Mouse (Mus musculus) midbrain, embryonic 13.5 days (tissue): ENCODE data around the gene Mllt3. TPM values are rescaled to one million over a fixed set of nuclear protein-coding genes. Genes with fewer than 3 reads are reported as not detected.
A peak's percentile ranks its signal among the peaks of the same experiment; 100 is the strongest.

Experiments
- ATAC-seq: fragments of 200-750 bp; cut with Nextera tagmentation; 2 replicates; pipeline ENCODE4 v1.8.0; 2017; ENCODE audit warnings: mild to moderate bottlenecking, moderate TSS enrichment, moderate library complexity
- H3K27ac ChIP-seq: fragments of 300-500 bp; sonication (generic); 2 replicates; pipeline ENCODE4 v1.5.1; 2015; ENCODE audit warnings: inconsistent platforms, mild to moderate bottlenecking, moderate library complexity
- H3K27me3 ChIP-seq: fragments of 300-500 bp; sonication (generic); 2 replicates; pipeline ENCODE4 v1.6.1; 2015; ENCODE audit warnings: mild to moderate bottlenecking, inconsistent platforms
- H3K36me3 ChIP-seq: fragments of 300-500 bp; sonication (generic); 2 replicates; pipeline ENCODE4 v1.6.1; 2015; ENCODE audit warnings: mild to moderate bottlenecking, inconsistent platforms
- H3K4me1 ChIP-seq: fragments of 300-500 bp; sonication (generic); replicated peaks from 2 replicates; pipeline ENCODE4 v1.6.1; 2015; ENCODE audit warnings: inconsistent platforms
- H3K4me2 ChIP-seq: fragments of 300-500 bp; sonication (generic); replicated peaks from 2 replicates; pipeline ENCODE4 v1.6.1; 2015; ENCODE audit warnings: moderate library complexity, mild to moderate bottlenecking, inconsistent platforms
- H3K4me3 ChIP-seq: fragments of 300-500 bp; sonication (generic); replicated peaks from 2 replicates; pipeline ENCODE4 v1.5.1; 2015; ENCODE audit warnings: mild to moderate bottlenecking, inconsistent platforms
- H3K9ac ChIP-seq: fragments of 300-500 bp; sonication (generic); replicated peaks from 2 replicates; pipeline ENCODE4 v1.6.1; 2015; ENCODE audit warnings: mild to moderate bottlenecking, inconsistent platforms
- H3K9me3 ChIP-seq: fragments of 300-500 bp; sonication (generic); 2 replicates; pipeline ENCODE4 v1.6.1; 2016; ENCODE audit warnings: mild to moderate bottlenecking, inconsistent platforms
- WGBS: fragments of 180-500 bp; shearing (Covaris S2); methylation state at CpG from one replicate; pipeline ENCODE4 v1.1.7; 2015; 5-methylcytosine and 5-hydroxymethylcytosine counted together
- polyA plus RNA-seq: library from polyadenylated mRNA; unstranded; fragments of >200 nt; fragmentation: Nextera tagmentation; extraction: Ambion mirVana; gene quantifications from 2 replicates; pipeline ENCODE4 v1.2.1, GENCODE M21; 2015

Mllt3 gene
- polyA plus RNA-seq, 1 experiment from 2014 or later, result 115 TPM

- WGBS, result 96% methylated on average over 5 of the region's 5 CpGs
- Histone ChIP-seq H3K27me3 (no peaks in the 10 kb centered on the region), H3K4me3 (no peak overlapping the region), H3K9me3 (no peaks in the 10 kb centered on the region), H3K36me3 (no peaks in the 10 kb centered on the region), H3K9ac (no peak overlapping the region), H3K27ac (no peak overlapping the region), H3K4me1 (peaks cover 17% of the 10 kb centered on the region; the same call in 1 of the 2 replicates), H3K4me2 (no peak overlapping the region)
- ATAC-seq, result no peak
Observed at GRCm38 (mm10) chr4:87863212-87863611, 170.0 kb downstream of the Mllt3 start.

GRCm38 (mm10) chr4:87860723-87861122 is 172.4 kb downstream of the Mllt3 start:
- H3K4me2 ChIP-seq, result no peak overlapping the region
- no peak overlapping the region for H3K9ac ChIP-seq
- no peak overlapping the region for H3K27ac ChIP-seq
- 96% methylated on average over 5 of the region's 5 CpGs for WGBS
- peaks cover 14% of the 10 kb centered on the region; the same call in 1 of the 2 replicates for H3K4me1 ChIP-seq
- ATAC-seq, result no peak
- no peaks in the 10 kb centered on the region for H3K27me3 ChIP-seq
- H3K4me3 ChIP-seq, result no peak overlapping the region
- H3K9me3 ChIP-seq, result no peaks in the 10 kb centered on the region
- no peaks in the 10 kb centered on the region for H3K36me3 ChIP-seq

GRCm38 (mm10) chr4:87859148-87859547 is 174.0 kb downstream of the Mllt3 start:
- H3K36me3 ChIP-seq, result no peaks in the 10 kb centered on the region
- no peak overlapping the region for H3K27ac ChIP-seq
- no peak overlapping the region for H3K4me2 ChIP-seq
- no peak for ATAC-seq
- H3K9ac ChIP-seq, result no peak overlapping the region
- no peak overlapping the region for H3K4me3 ChIP-seq
- H3K9me3 ChIP-seq, result no peaks in the 10 kb centered on the region
- 0 out of 2 replicates have a peak, but pooled peaks cover 3% of the 10 kb centered on the region for H3K4me1 ChIP-seq
- 85% methylated on average over 4 of the region's 4 CpGs for WGBS
- no peaks in the 10 kb centered on the region for H3K27me3 ChIP-seq

- 97% methylated on average over 1 of the region's 1 CpGs for WGBS
Observed at GRCm38 (mm10) chr4:87857982-87858381, 175.2 kb downstream of the Mllt3 start.

GRCm38 (mm10) chr4:87852461-87852860 is 180.7 kb downstream of the Mllt3 start:
- Histone ChIP-seq H3K27ac (no peak overlapping the region), H3K27me3 (no peaks in the 10 kb centered on the region), H3K4me3 (no peak overlapping the region), H3K9ac (no peak overlapping the region), H3K36me3 (no peaks in the 10 kb centered on the region), H3K4me1 (0 out of 2 replicates have a peak, but pooled peaks cover 3% of the 10 kb centered on the region), H3K9me3 (no peaks in the 10 kb centered on the region), H3K4me2 (no peak overlapping the region)
- 94% methylated on average over 2 of the region's 2 CpGs for WGBS
- ATAC-seq, result no peak

More at GRCm38 (mm10) chr4:87857982-87858381, 175.2 kb downstream of the Mllt3 start:
- Histone ChIP-seq H3K9ac (no peak overlapping the region), H3K4me3 (no peak overlapping the region), H3K36me3 (no peaks in the 10 kb centered on the region), H3K4me2 (no peak overlapping the region), H3K27me3 (no peaks in the 10 kb centered on the region), H3K4me1 (0 out of 2 replicates have a peak, but pooled peaks cover 3% of the 10 kb centered on the region), H3K9me3 (no peaks in the 10 kb centered on the region), H3K27ac (no peak overlapping the region)
- no peak for ATAC-seq

- H3K4me3 ChIP-seq, result no peak overlapping the region
- ATAC-seq, result no peak
- no peak overlapping the region for H3K27ac ChIP-seq
- H3K9ac ChIP-seq, result no peak overlapping the region
- no peaks in the 10 kb centered on the region for H3K9me3 ChIP-seq
- peaks cover 3% of the 10 kb centered on the region for H3K4me1 ChIP-seq
- no peak overlapping the region for H3K4me2 ChIP-seq
- no peaks in the 10 kb centered on the region for H3K27me3 ChIP-seq
- no peaks in the 10 kb centered on the region for H3K36me3 ChIP-seq
- WGBS, result 86% methylated on average over 5 of the region's 5 CpGs
Observed at GRCm38 (mm10) chr4:87850051-87850450, 183.1 kb downstream of the Mllt3 start.

GRCm38 (mm10) chr4:87844668-87845210 is 188.4 kb downstream of the Mllt3 start:
- Histone ChIP-seq H3K36me3 (peaks cover 13% of the 10 kb centered on the region), H3K27me3 (no peaks in the 10 kb centered on the region), H3K27ac (no peak overlapping the region), H3K4me2 (no peak overlapping the region), H3K9me3 (no peaks in the 10 kb centered on the region), H3K4me1 (peaks cover 11% of the 10 kb centered on the region), H3K4me3 (no peak overlapping the region), H3K9ac (no peak overlapping the region)
- 76% methylated on average over 6 of the region's 6 CpGs for WGBS
- ATAC-seq, result peak; percentile 43; the same call in 1 of the 2 replicates

GRCm38 (mm10) chr4:87840210-87840910 is 192.8 kb downstream of the Mllt3 start:
- WGBS, result 93% methylated on average over 10 of the region's 10 CpGs
- Histone ChIP-seq H3K9me3 (no peaks in the 10 kb centered on the region), H3K27ac (no peak overlapping the region)

GRCm38 (mm10) chr4:87838716-87839115 is 194.4 kb downstream of the Mllt3 start:
- Histone ChIP-seq H3K4me1 (peaks cover 22% of the 10 kb centered on the region), H3K36me3 (peaks cover 19% of the 10 kb centered on the region), H3K9ac (no peak overlapping the region), H3K27me3 (no peaks in the 10 kb centered on the region), H3K4me3 (no peak overlapping the region), H3K4me2 (no peak overlapping the region), H3K27ac (no peak overlapping the region), H3K9me3 (no peaks in the 10 kb centered on the region)
- WGBS, result 89% methylated on average over 1 of the region's 1 CpGs
- no peak for ATAC-seq

More at GRCm38 (mm10) chr4:87840210-87840910, 192.8 kb downstream of the Mllt3 start:
- Histone ChIP-seq H3K4me2 (no peak overlapping the region), H3K4me1 (peaks cover 18% of the 10 kb centered on the region), H3K36me3 (peaks cover 19% of the 10 kb centered on the region), H3K4me3 (no peak overlapping the region), H3K27me3 (no peaks in the 10 kb centered on the region), H3K9ac (no peak overlapping the region)
- no peak for ATAC-seq

- Histone ChIP-seq H3K27me3 (no peaks in the 10 kb centered on the region), H3K4me3 (no peak overlapping the region), H3K4me1 (peaks cover 23% of the 10 kb centered on the region), H3K27ac (no peak overlapping the region), H3K36me3 (peaks cover 19% of the 10 kb centered on the region), H3K9ac (no peak overlapping the region), H3K4me2 (no peak overlapping the region), H3K9me3 (no peaks in the 10 kb centered on the region)
- WGBS, result 100% methylated on average over 2 of the region's 2 CpGs
- no peak for ATAC-seq
Observed at GRCm38 (mm10) chr4:87837471-87838361, 195.4 kb downstream of the Mllt3 start.

- H3K27ac ChIP-seq, result no peak overlapping the region
- 87% methylated on average over 5 of the region's 5 CpGs for WGBS
Observed at GRCm38 (mm10) chr4:87836257-87836656, 196.9 kb downstream of the Mllt3 start.

GRCm38 (mm10) chr4:87835191-87835590 is 198.0 kb downstream of the Mllt3 start:
- Histone ChIP-seq H3K9me3 (no peaks in the 10 kb centered on the region), H3K4me2 (no peak overlapping the region), H3K27me3 (no peaks in the 10 kb centered on the region), H3K27ac (no peak overlapping the region), H3K9ac (no peak overlapping the region), H3K36me3 (peaks cover 9% of the 10 kb centered on the region), H3K4me3 (no peak overlapping the region), H3K4me1 (peaks cover 23% of the 10 kb centered on the region)
- 71% methylated on average over 6 of the region's 6 CpGs for WGBS
- no peak for ATAC-seq

More at GRCm38 (mm10) chr4:87836257-87836656, 196.9 kb downstream of the Mllt3 start:
- ATAC-seq, result no peak
- H3K36me3 ChIP-seq, result peaks cover 19% of the 10 kb centered on the region
- no peak overlapping the region for H3K9ac ChIP-seq
- H3K4me2 ChIP-seq, result no peak overlapping the region
- H3K27me3 ChIP-seq, result no peaks in the 10 kb centered on the region
- H3K4me3 ChIP-seq, result no peak overlapping the region
- peaks cover 23% of the 10 kb centered on the region for H3K4me1 ChIP-seq
- H3K9me3 ChIP-seq, result no peaks in the 10 kb centered on the region
